Mouse (Mus musculus) myocyte (in vitro differentiated cells): ENCODE measurements around the gene Pdap1. TPM values are rescaled to one million over a fixed set of nuclear protein-coding genes. Genes with fewer than 3 reads are reported as not detected.
"Not testable (repeated sequence)": the region's sequence is repeated elsewhere in the genome, so short reads cannot be mapped to it uniquely, and the experiment has no call there.

Source experiments
- H3K27me3 ChIP-seq: one replicate; pipeline ENCODE4 v1.6.1; 2011; ENCODE audit not compliant: control insufficient read depth, insufficient read depth, insufficient read length
- H3K36me3 ChIP-seq: one replicate; pipeline ENCODE4 v1.6.1; 2011; ENCODE audit not compliant: control insufficient read depth, insufficient read depth
- H3K4me2 ChIP-seq: one replicate; pipeline ENCODE4 v1.6.1; 2011; ENCODE audit warnings: low read depth, control low read depth
- H3K4me3 ChIP-seq: one replicate; pipeline ENCODE4 v1.5.1; 2011; ENCODE audit warnings: mild to moderate bottlenecking, control low read depth, moderate library complexity
- H3K79me2 ChIP-seq: one replicate; pipeline ENCODE4 v1.6.1; 2011; ENCODE audit not compliant: control insufficient read depth, insufficient read depth
- H3ac ChIP-seq: one replicate; pipeline ENCODE4 v1.6.1; 2011; ENCODE audit not compliant: control insufficient read depth, insufficient read length
- CEBPB ChIP-seq: IDR thresholded peaks from 2 replicates; pipeline ENCODE4 v1.6.1; 2011; ENCODE audit warnings: mild to moderate bottlenecking, moderate library complexity; ENCODE audit not compliant: poor library complexity, insufficient read depth, severe bottlenecking
- E2F4 ChIP-seq: IDR thresholded peaks from one replicate; pipeline ENCODE4 v1.6.1; 2011; ENCODE audit warnings: mild to moderate bottlenecking, control low read depth, moderate library complexity; ENCODE audit not compliant: insufficient read depth
- MAX ChIP-seq: IDR thresholded peaks from one replicate; pipeline ENCODE4 v1.6.1; 2011; ENCODE audit warnings: low read depth, mild to moderate bottlenecking, control low read depth
- MYOD1 ChIP-seq, 3 experiments: IDR thresholded peaks; one replicate each; pipeline ENCODE4 v1.6.1; 2011; ENCODE audit warnings: control low read depth in 2 of 3, low read depth in 2 of 3, mild to moderate bottlenecking in 2 of 3, moderate library complexity in 1 of 3; ENCODE audit not compliant: insufficient read length in 2 of 3, control insufficient read depth in 1 of 3
- MYOG ChIP-seq, 3 experiments: IDR thresholded peaks; one replicate each; pipeline ENCODE4 v1.6.1; 2011; ENCODE audit warnings: control low read depth in 2 of 3, low read depth in 2 of 3, mild to moderate bottlenecking in 2 of 3; ENCODE audit not compliant: insufficient read length in 2 of 3, control insufficient read depth in 1 of 3, insufficient read depth in 1 of 3
- POLR2A ChIP-seq: IDR thresholded peaks from one replicate; pipeline ENCODE4 v1.6.1; 2011; ENCODE audit warnings: low read depth, mild to moderate bottlenecking, control low read depth, moderate library complexity; ENCODE audit not compliant: insufficient read length
- POLR2AphosphoS2 ChIP-seq: IDR thresholded peaks from one replicate; pipeline ENCODE4 v1.6.1; 2011; ENCODE audit warnings: low read depth, control low read depth; ENCODE audit not compliant: insufficient read length
- REST ChIP-seq: IDR thresholded peaks from one replicate; pipeline ENCODE4 v1.6.1; 2011; ENCODE audit warnings: mild to moderate bottlenecking, control low read depth, moderate library complexity; ENCODE audit not compliant: insufficient read depth, insufficient read length
- SRF ChIP-seq: IDR thresholded peaks from one replicate; pipeline ENCODE4 v1.6.1; 2011; ENCODE audit warnings: low read depth; ENCODE audit not compliant: control insufficient read depth, insufficient read length
- TCF12 ChIP-seq: IDR thresholded peaks from one replicate; pipeline ENCODE4 v1.6.1; 2011; ENCODE audit warnings: mild to moderate bottlenecking, control low read depth; ENCODE audit not compliant: poor library complexity, insufficient read depth, severe bottlenecking
- TCF3 ChIP-seq: IDR thresholded peaks from one replicate; pipeline ENCODE4 v1.6.1; 2011; ENCODE audit warnings: low read depth, control low read depth; ENCODE audit not compliant: insufficient read length
- USF1 ChIP-seq: IDR thresholded peaks from one replicate; pipeline ENCODE4 v1.6.1; 2011; ENCODE audit warnings: low read depth, mild to moderate bottlenecking, control low read depth, moderate library complexity
- polyA plus RNA-seq: library from polyadenylated mRNA; unstranded; fragments of >200 nt; fragmentation: generic; extraction: Trizol; gene quantifications from one replicate; pipeline ENCODE4 v1.2.1, GENCODE M21; 2012; ENCODE audit warnings: missing spikeins

Pdap1 gene
- polyA plus RNA-seq, 1 experiment = 98.9 TPM

- no peak overlapping the region for H3K4me3 ChIP-seq
- no peak for TF ChIP-seq REST
- TF ChIP-seq CEBPB = no peak
- no peak for TF ChIP-seq SRF
- no peak for TF ChIP-seq POLR2A
- no peak for TF ChIP-seq E2F4
- TF ChIP-seq USF1 = no peak
- TF ChIP-seq TCF12 = no peak
- TF ChIP-seq TCF3 = no peak
- no peak for TF ChIP-seq MAX
- TF ChIP-seq MYOD1 (IDR thresholded peaks at IDR 0.05; ENCODE audit: control insufficient read depth in 1 of 3, insufficient read length in 2 of 3, low read depth in 2 of 3) = no peak
- no peak for TF ChIP-seq MYOG (IDR thresholded peaks at IDR 0.05; ENCODE audit: control insufficient read depth in 1 of 3, insufficient read depth in 1 of 3, insufficient read length in 2 of 3, low read depth in 2 of 3)
- TF ChIP-seq POLR2AphosphoS2 = no peak
- no peak overlapping the region for H3K4me2 ChIP-seq
- H3K27me3 ChIP-seq = no peaks in the 10 kb centered on the region
- peaks cover 6% of the 10 kb centered on the region for H3K36me3 ChIP-seq
- no peak overlapping the region for H3ac ChIP-seq
- H3K79me2 ChIP-seq = peaks cover 69% of the 10 kb centered on the region
Measured at GRCm38 (mm10) chr5:145088186-145088585, 51.9 kb downstream of the Pdap1 start.

DNA sequence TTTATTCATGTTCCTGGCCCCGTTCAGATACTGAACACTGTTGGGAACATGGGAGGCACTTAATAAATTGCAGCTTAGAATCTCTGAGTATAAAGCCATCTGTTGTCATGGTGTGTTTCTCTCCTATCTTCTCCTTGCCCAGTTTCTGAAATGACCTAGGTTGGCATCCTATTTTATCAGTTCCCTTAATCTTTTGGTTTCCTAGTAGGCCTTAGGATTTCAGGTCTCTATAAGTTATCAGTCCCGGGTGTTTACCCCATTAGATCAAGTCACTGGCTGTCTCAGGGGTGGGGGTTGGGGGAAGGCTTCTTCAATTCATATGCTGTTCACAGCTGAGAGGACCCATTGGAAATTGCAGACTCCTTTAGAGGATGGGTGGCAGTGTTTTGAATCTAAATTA, 55.2 kb downstream of the Pdap1 start:
- TF ChIP-seq POLR2AphosphoS2 = no peak
- TF ChIP-seq MAX = no peak
- no peak for TF ChIP-seq REST
- TF ChIP-seq MYOD1 (IDR thresholded peaks at IDR 0.05; ENCODE audit: control insufficient read depth in 1 of 3, insufficient read length in 2 of 3, low read depth in 2 of 3) = no peak
- no peak for TF ChIP-seq CEBPB
- no peak for TF ChIP-seq MYOG (IDR thresholded peaks at IDR 0.05; ENCODE audit: control insufficient read depth in 1 of 3, insufficient read depth in 1 of 3, insufficient read length in 2 of 3, low read depth in 2 of 3)
- H3K4me2 ChIP-seq = peak overlapping the region; percentile 81

GRCm38 (mm10) chr5:145083632-145084451, 56.2 kb downstream of the Pdap1 start, which contains the start of the genes Arpc1a and Kpna7:
Gene Arpc1a (plus strand): TSS chr5:145083830.
Gene Kpna7 (minus strand): TSS chr5:145084030.
- Histone ChIP-seq H3K36me3 (no peaks in the 10 kb centered on the region), H3K4me2 (peak within 1 kb of the TSS; percentile 81), H3K27me3 (peaks cover 7% of the 10 kb centered on the region), H3ac (peak within 1 kb of the TSS; percentile 70), H3K79me2 (peaks cover 48% of the 10 kb centered on the region), H3K4me3 (peak within 1 kb of the TSS; percentile 77)
- TF ChIP-seq POLR2AphosphoS2 = peak; percentile 73
- TF ChIP-seq POLR2A = peak; percentile 84
- no peak for TF ChIP-seq MYOD1 (IDR thresholded peaks at IDR 0.05; ENCODE audit: control insufficient read depth in 1 of 3, insufficient read length in 2 of 3, low read depth in 2 of 3)

More for the DNA sequence above, 55.2 kb downstream of the Pdap1 start:
- peak overlapping the region; percentile 77 for H3K4me3 ChIP-seq
- H3K27me3 ChIP-seq = no peaks in the 10 kb centered on the region
- peaks cover 58% of the 10 kb centered on the region for H3K79me2 ChIP-seq
- no peak overlapping the region for H3ac ChIP-seq
- H3K36me3 ChIP-seq = no peaks in the 10 kb centered on the region

- H3K79me2 ChIP-seq = peaks cover 42% of the 10 kb centered on the region
- H3K4me2 ChIP-seq = peak overlapping the region; percentile 72
- peak overlapping the region; percentile 77 for H3K4me3 ChIP-seq
- not testable (repeated sequence) for H3K27me3 ChIP-seq, H3K36me3 ChIP-seq
- H3ac ChIP-seq = peak overlapping the region; percentile 70
Measured at GRCm38 (mm10) chr5:145083201-145083600, 56.8 kb downstream of the Pdap1 start.

GRCm38 (mm10) chr5:145081866-145082613, 58.0 kb downstream of the Pdap1 start:
- H3K27me3 ChIP-seq = peaks cover 7% of the 10 kb centered on the region
- H3K4me2 ChIP-seq = no peak overlapping the region
- no peak for TF ChIP-seq E2F4
- no peak for TF ChIP-seq POLR2AphosphoS2
- H3K79me2 ChIP-seq = peaks cover 32% of the 10 kb centered on the region
- no peaks in the 10 kb centered on the region for H3K36me3 ChIP-seq
- H3ac ChIP-seq = no peak overlapping the region
- no peak overlapping the region for H3K4me3 ChIP-seq

Other genes starting within 250 kb of the Pdap1 start
- 32.9 TPM for gene Smurf1, start 174.4 kb downstream of the Pdap1 start, polyA plus RNA-seq
- not detected for gene Gm4871, start 107.5 kb downstream of the Pdap1 start, polyA plus RNA-seq
- gene 1700018F24Rik, start 97.2 kb downstream of the Pdap1 start, polyA plus RNA-seq = not detected
- gene Arpc1a, start 56.4 kb downstream of the Pdap1 start, polyA plus RNA-seq = 67.2 TPM
- gene Kpna7, start 56.2 kb downstream of the Pdap1 start, polyA plus RNA-seq = not detected
- 482 TPM for gene Arpc1b, start 26.0 kb downstream of the Pdap1 start, polyA plus RNA-seq
- gene Bud31, start 124 bp upstream of the Pdap1 start, polyA plus RNA-seq = 130 TPM
- gene Ptcd1, start 26.9 kb upstream of the Pdap1 start, polyA plus RNA-seq = 16.6 TPM
- 31.3 TPM for gene Cpsf4, start 27.0 kb upstream of the Pdap1 start, polyA plus RNA-seq
- gene Atp5j2, start 51.8 kb upstream of the Pdap1 start, polyA plus RNA-seq = 683 TPM
- 5.8 TPM for gene Zkscan14, start 61.6 kb upstream of the Pdap1 start, polyA plus RNA-seq
- 5.9 TPM for gene Zkscan5, start 64.3 kb upstream of the Pdap1 start, polyA plus RNA-seq
- gene Zfp655, start 91.5 kb upstream of the Pdap1 start, polyA plus RNA-seq = 11.5 TPM
- 10.0 TPM for gene Zscan25, start 140.3 kb upstream of the Pdap1 start, polyA plus RNA-seq
- not detected for gene Cyp3a57, start 205.0 kb upstream of the Pdap1 start, polyA plus RNA-seq